Mouse (Mus musculus) right cerebral cortex, adult 18-20 months (tissue): ENCODE data around the gene Msi2.

Experiments
- DNase-seq: peaks from one replicate; pipeline ENCODE4 v3.0.0; 2022; ENCODE audit warnings: mixed read lengths

Msi2 gene

DNA sequence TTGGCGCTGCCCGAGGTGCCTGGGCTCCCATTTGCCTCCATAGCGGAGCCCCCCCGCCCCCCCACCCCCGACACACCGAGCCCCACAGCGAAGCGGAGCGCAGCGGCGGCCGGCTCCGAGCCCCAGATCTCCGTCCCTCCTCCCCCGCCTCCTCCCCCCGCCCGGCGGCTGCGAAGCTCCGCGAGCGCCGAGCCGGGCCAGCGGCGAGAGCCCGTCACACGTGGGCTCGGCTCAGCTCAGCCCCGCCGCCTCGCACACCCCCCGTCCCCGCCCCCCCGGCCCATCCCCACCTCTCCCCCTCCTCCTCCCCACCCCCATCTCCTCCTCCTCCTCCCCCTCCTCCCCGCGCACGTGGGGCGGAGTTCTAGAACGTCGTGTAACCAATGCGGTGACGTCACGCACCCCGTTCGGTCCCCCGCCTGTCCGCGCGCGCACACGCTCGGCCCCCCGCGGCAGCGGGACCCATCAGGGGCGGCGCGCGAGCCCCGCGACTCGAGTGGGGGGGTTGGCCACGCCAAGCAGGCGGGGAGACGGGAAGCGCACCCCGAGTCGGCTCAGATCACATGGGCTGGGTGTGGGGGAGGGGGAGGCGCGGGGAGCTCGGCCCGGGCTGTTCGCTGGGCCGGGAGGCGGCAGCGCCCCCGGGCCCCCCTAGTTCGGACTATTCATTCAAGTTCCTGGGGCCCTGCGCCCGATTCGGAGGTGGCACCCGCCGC, at the start of gene Msi2:
TSS of gene Msi2 (minus strand) at position 464 of the 716 bp plus-strand sequence.
- DNase-seq: peak; percentile 88

- no peak for DNase-seq
Observed at GRCm38 (mm10) chr11:88765635-88766034, 47.3 kb upstream of the Msi2 start.

- DNase-seq: no peak
Observed at GRCm38 (mm10) chr11:88763371-88763770, 45.1 kb upstream of the Msi2 start.

DNA sequence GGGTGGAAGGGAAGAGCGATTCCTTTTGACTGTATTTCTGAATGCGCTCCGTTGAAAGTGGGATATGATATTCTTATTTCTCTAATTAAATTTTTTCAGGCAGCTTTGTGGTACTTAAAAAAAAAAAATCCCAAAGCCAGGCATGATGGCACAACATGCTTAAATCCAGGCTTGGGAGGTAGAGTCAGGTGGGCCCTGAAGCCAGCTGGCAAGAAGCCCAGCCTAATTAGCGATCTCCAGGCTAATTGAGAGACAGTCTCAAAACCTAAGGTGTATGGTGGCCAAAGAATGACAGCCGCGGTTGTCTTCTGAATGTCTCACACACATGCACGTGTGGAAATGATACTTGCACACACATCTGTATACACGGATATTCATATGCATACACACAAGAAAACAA, 41.2 kb upstream of the Msi2 start:
- no peak for DNase-seq

GRCm38 (mm10) chr11:88758402-88758801, 40.1 kb upstream of the Msi2 start:
- DNase-seq: no peak

DNA sequence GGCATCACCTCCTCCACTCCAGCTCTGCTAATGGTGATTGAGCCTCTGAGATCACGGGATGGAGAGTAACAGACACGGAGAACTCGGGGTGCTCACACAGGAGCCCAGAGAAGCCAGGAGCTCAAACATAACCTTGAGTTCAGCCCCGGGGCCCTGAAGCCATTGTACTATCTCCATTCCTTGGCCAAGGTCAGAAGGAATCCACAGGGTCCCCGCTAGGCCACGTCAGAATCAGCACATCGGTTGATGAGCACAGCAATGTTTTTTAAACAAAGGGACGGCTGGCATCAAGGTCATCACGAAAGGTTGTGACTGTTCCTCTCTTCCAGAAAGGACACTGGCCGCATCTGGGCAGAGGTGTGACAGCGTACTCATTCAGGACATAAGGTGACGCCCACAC, 27.0 kb upstream of the Msi2 start:
- DNase-seq: no peak

- no peak for DNase-seq
Observed at GRCm38 (mm10) chr11:88739574-88740295, 21.4 kb upstream of the Msi2 start.

GRCm38 (mm10) chr11:88729363-88729762, 11.1 kb upstream of the Msi2 start:
- no peak for DNase-seq

- DNase-seq: peak; percentile 39
Observed at GRCm38 (mm10) chr11:88728508-88728890, 10.2 kb upstream of the Msi2 start.

DNA sequence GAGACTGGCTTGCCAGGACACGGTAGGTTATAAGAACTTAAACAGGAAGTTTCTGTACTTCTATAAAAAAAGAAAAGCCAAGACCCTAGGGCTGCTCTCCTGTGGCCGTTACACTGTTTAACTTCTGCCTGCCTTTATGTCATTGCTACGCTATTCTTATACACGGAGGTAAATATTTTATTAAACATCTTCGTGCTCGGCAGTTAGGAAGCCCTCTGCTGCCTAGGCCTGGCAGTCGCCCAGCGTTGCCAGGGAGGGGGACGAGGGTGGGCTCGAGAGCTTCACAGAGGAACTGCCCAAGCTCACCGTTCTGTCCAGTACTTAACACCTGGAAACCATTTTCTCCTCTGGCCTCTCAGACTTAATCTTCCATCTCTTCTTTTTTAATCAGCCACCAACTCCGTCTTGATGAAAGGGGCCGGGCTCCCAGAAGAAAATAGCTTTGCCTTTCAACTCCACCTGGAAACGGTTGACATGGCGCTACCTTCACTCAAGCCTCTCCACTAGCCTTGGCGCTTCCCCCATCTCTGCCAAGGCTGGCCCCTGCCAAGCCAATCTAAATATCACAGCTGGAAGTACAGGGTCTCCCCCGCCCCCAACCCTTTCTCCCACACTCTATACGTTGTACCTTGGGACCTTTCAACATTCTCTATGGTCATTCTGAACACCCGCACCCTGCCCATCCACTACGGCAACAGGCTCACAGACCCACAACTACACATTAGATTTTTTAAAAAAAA, 9.6 kb upstream of the Msi2 start:
- no peak for DNase-seq

DNA sequence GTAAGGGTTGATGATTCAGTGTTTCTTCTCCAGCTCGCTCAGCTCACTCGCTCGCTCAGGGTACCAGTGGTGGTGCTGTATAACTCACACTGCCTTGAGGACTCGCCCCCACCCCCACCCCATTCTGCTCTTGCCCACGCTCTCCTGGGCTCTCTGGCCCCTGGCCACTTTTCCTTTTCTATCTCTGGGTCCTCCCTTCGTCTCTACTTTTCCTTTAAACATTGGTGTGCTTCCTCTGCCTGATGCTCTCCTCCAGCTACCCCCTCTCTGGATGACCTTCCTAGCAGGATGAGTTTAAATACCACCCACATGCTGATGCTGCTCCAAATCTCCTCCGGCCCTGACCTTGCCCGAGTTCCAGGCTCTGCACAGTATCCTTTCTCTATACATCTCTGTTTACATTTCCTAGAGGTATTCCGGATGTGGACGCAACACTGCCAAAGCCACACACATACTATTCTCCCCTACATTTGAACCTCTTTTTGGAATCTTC, 2.9 kb upstream of the Msi2 start:
- DNase-seq: no peak

DNA sequence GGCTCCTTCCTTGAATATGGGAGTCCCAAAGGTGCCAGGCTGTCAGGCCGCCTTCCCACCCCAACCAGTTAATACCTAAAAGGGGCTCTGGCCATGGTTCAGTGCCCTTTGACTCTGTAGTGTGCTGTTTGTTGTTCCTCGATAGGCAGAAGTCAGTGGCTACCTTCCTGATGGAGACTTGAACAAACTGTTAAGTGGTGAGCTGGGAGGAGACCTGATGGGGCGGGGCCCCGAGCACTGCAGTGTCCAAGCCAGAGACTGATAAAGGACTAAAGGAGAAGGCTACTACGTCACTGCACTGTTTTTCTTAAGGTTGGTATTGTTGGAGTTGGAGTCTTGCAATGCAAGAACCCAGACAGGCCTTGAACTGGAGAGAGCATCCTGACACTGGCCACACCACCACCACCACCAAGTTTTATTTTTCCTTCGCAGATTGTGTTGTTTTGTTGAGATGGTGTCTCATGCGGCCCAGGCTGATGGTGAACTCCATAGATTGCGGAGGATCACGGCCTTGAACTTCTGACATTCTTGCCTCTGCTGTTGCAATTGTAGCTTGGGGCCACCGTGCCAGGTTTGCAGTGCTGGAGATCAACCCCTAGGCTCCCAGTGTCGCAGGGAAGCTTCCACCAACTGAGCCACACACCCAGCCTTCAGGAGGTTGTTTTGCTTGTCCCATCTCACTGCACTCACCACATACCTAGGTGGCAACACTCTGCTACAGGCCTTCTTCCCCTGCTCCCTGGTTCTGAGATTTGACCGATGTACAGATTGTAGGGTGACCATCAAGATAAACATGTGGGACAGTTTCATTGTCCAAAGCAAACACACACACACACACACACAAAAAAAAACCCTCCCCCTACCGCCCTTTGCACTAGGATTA, 2.2 kb upstream of the Msi2 start:
- no peak for DNase-seq

DNA sequence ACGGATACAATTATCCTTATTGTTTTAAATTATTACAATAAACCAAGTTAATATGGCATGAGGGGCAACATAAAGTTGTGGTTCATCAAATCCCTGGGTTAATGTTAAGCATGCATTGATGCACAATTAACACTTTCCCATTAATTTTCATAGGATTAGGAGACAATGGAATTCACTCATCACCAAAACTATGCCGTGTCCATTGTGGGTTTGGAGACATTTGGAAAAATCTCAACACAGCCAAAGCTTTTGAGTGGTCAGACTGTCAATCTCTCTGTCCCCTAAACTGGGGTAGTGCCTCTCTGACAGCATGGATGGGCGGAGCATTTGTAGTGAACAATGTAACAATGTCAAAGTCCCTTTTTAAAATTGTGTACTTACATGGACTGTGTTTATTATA, 1.3 kb upstream of the Msi2 start:
- no peak for DNase-seq

GRCm38 (mm10) chr11:88718766-88719595, 668 bp upstream of the Msi2 start:
- DNase-seq: no peak

- DNase-seq: peak; percentile 23
Observed at GRCm38 (mm10) chr11:88717644-88718049, 666 bp downstream of the Msi2 start.

DNA sequence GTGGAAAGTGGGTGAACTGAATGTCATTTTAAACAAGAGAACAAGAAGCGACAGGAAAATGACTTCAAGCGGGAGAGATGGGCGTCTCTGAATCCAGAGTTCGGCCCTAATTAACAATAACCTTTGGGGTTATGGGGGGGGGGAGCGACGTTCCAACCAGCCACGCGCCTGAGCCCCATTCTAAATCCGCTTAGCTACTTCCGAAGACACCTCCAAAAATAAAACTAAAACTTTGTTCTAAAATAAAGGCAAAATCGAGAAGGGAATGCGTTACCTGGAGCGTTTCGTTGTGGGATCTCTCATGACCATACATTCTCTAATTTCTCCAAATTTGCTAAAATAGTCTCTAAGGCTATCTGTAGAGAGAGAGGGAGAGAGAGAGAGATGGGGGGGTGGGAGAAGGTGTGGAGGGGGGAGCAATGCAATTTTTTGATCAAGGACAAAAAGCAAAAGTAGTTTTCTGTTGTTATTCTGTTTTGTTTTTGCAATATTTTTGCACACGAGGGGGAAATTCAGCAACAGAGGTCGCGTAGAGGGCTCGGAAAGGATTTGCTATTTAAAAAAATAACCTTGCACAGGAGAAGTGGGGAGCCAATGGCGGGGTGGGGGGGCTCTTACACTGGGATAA, 1.2 kb downstream of the Msi2 start:
- no peak for DNase-seq

DNA sequence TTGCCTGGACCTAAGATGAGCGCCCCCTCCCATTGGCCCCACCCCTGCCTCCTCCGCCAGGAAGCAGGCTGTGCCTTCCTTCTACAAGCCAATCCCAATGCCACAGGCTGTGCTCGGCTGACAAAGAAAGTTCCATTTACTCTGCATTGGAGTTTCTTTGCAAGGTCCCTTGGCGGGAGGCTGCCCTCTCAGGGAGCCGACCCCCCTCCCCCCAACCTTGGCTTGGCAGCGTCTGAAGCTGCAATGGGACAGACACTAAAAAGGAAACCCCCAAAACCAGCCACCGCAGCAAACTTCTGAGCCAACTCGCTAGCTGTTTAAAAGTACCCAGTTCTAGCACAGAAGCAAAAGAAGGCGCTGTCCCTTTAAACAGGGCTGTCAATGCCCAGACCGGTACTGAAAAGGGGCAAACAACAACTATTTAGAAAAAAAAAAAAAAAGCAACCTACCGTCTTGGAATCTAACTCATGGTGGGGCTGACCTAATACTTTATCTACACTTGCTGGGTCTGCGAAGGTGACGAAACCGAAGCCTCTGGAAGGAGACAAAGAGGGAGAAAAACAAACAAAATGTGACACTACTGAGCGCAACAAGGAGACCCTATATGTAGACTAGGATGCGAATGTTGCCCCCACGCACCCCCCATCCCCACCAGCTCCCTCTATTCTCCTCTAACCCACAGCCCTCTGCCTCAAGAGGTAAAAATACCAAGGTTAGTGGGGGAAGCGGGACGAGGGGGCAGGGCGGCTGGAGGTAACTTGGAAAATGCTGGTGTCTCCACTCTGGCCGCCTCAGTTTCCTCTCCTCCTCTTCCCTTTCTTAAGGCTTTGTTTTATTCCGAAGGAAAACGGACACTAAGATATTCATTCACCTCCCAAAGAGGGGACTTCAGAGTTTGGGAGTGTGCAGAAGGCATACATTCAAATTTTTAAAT, 2.0 kb downstream of the Msi2 start:
- DNase-seq: peak; percentile 42

DNA sequence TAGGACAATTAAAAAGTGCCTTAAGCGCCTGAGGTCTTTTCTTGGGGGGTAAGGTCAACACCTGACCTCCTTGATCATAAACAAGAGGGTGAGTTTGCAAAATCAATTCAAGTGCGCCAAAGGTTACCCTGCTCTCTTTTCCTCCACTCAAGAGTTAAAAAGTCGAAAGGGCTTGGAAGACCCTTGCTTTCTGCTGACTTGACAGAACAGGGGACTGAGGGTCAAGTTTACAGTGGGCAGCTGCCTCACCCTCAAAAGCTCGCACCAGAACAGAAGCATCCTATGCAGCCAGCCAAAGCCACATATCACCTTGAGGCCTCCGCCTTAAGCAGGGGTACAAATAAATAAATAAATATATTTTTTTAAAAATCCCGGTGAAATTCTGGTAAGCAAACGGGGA, 3.0 kb downstream of the Msi2 start:
- DNase-seq: no peak

DNA sequence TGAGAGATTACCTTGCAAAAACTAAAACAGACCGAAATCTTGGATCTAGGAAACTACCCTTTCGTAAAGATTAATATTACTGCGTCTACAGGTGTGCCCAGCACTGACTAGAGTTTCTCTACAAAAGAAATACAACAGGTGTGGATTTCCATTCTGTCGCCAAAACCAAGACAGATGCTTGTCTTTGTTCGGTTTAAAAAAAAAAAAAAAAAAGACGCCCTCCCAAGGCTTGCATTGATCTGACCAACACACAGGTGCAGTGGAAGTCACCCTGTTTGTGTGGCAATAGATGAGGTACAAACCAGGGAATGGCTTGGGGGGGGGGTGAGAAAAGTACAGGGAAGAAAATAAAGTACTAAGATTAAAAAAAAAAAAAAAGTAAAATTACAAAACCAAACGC, 4.2 kb downstream of the Msi2 start:
- no peak for DNase-seq

DNA sequence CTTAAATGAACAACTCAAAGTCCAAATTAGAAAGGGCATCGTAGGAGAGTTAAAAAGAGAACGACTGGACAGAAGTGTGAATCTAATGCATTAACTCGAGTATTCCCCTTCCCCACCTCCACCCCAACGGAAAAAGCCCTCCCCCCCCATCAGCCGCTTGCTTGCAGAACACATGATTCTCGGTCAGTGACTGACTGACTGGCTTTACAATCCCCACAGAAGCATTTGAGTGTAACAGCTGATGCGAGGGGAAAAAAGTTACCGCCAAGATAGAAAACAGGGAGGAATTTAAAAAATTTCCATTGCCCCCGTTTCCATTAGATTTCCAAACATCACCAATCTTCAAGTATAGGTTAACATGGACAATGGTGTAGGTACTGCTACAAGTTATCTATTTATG, 4.8 kb downstream of the Msi2 start:
- DNase-seq: no peak
